Mouse (Mus musculus) hindbrain, embryonic 13.5 days (tissue): ENCODE results near the gene Syngr4. TPM values are rescaled to one million over a fixed set of nuclear protein-coding genes. Genes with fewer than 3 reads are reported as not detected.

Experiments
- ATAC-seq: fragments of 200-750 bp; cut with Nextera tagmentation; 2 replicates; pipeline ENCODE4 v1.8.0; 2017; ENCODE audit warnings: moderate TSS enrichment; ENCODE audit not compliant: low FRiP score
- H3K27ac ChIP-seq: fragments of 300-500 bp; sonication (generic); 2 replicates; pipeline ENCODE4 v1.5.1; 2015; ENCODE audit warnings: inconsistent platforms, mild to moderate bottlenecking, moderate library complexity
- H3K27me3 ChIP-seq: fragments of 300-500 bp; sonication (generic); 2 replicates; pipeline ENCODE4 v1.6.1; 2015; ENCODE audit warnings: mild to moderate bottlenecking, inconsistent platforms
- H3K36me3 ChIP-seq: fragments of 300-500 bp; sonication (generic); 2 replicates; pipeline ENCODE4 v1.6.1; 2015; ENCODE audit warnings: mild to moderate bottlenecking, inconsistent platforms
- H3K4me1 ChIP-seq: fragments of 300-500 bp; sonication (generic); replicated peaks from 2 replicates; pipeline ENCODE4 v1.6.1; 2015; ENCODE audit warnings: inconsistent platforms
- H3K4me2 ChIP-seq: fragments of 300-500 bp; sonication (generic); 2 replicates; pipeline ENCODE4 v1.6.1; 2015; ENCODE audit warnings: inconsistent platforms, mild to moderate bottlenecking, moderate library complexity
- H3K4me3 ChIP-seq: fragments of 300-500 bp; sonication (generic); 2 replicates; pipeline ENCODE4 v1.5.1; 2015; ENCODE audit warnings: mild to moderate bottlenecking, inconsistent platforms
- H3K9ac ChIP-seq: fragments of 300-500 bp; sonication (generic); 2 replicates; pipeline ENCODE4 v1.6.1; 2015; ENCODE audit warnings: mild to moderate bottlenecking, inconsistent platforms
- H3K9me3 ChIP-seq: fragments of 300-500 bp; sonication (generic); 2 replicates; pipeline ENCODE4 v1.6.1; 2016; ENCODE audit warnings: inconsistent platforms
- WGBS: fragments of 180-500 bp; shearing (Covaris S2); methylation state at CpG from one replicate; pipeline ENCODE4 v1.1.7; 2015; 5-methylcytosine and 5-hydroxymethylcytosine counted together
- polyA plus RNA-seq: library from polyadenylated mRNA; unstranded; fragments of >200 nt; fragmentation: Nextera tagmentation; extraction: Ambion mirVana; gene quantifications from 2 replicates; pipeline ENCODE4 v1.2.1, GENCODE M21; 2015

Syngr4 gene
- polyA plus RNA-seq, 1 experiment from 2014 or later: 0.17 TPM

GRCm38 (mm10) chr7:45873061-45873947 is 23.2 kb downstream of the Syngr4 start:
- no peaks in the 10 kb centered on the region for H3K9me3 ChIP-seq
- peaks cover 40% of the 10 kb centered on the region for H3K36me3 ChIP-seq
- H3K9ac ChIP-seq: peak overlapping the region; percentile 98
- H3K4me2 ChIP-seq: peak overlapping the region; percentile 83
- peak; percentile 26 for ATAC-seq
- WGBS: 3% methylated on average over 28 of the region's 28 CpGs
- peak overlapping the region; percentile 89 for H3K27ac ChIP-seq
- H3K4me3 ChIP-seq: peak overlapping the region; percentile 68
- peaks cover 53% of the 10 kb centered on the region for H3K4me1 ChIP-seq
- peaks cover 31% of the 10 kb centered on the region for H3K27me3 ChIP-seq

- peaks cover 38% of the 10 kb centered on the region for H3K27me3 ChIP-seq
Observed at GRCm38 (mm10) chr7:45872624-45873023, 23.9 kb downstream of the Syngr4 start, which contains the start of gene Kdelr1. TSS of gene Kdelr1 (plus strand) at chr7:45872772.

GRCm38 (mm10) chr7:45870282-45871058 is 26.0 kb downstream of the Syngr4 start:
- Histone ChIP-seq H3K4me3 (peak overlapping the region; percentile 48), H3K27me3 (peaks cover 47% of the 10 kb centered on the region), H3K9me3 (no peaks in the 10 kb centered on the region), H3K9ac (peak overlapping the region; percentile 81), H3K4me1 (peaks cover 71% of the 10 kb centered on the region), H3K4me2 (peak overlapping the region; percentile 72), H3K36me3 (peaks cover 13% of the 10 kb centered on the region), H3K27ac (peak overlapping the region; percentile 75)
- under 1% methylated on average over 28 of the region's 30 CpGs for WGBS
- ATAC-seq: no peak

More at GRCm38 (mm10) chr7:45872624-45873023, 23.9 kb downstream of the Syngr4 start, which contains the start of gene Kdelr1:
- Histone ChIP-seq H3K4me1 (peaks cover 60% of the 10 kb centered on the region), H3K36me3 (peaks cover 34% of the 10 kb centered on the region), H3K4me3 (peak within 1 kb of the TSS; percentile 68), H3K27ac (peak within 1 kb of the TSS; percentile 89), H3K9me3 (no peaks in the 10 kb centered on the region), H3K4me2 (peak within 1 kb of the TSS; percentile 83), H3K9ac (peak within 1 kb of the TSS; percentile 98)
- under 1% methylated on average over 18 of the region's 18 CpGs for WGBS
- peak; percentile 63 for ATAC-seq

GRCm38 (mm10) chr7:45869787-45870186 is 26.7 kb downstream of the Syngr4 start:
- H3K27me3 ChIP-seq: peaks cover 48% of the 10 kb centered on the region
- no peaks in the 10 kb centered on the region for H3K9me3 ChIP-seq
- H3K9ac ChIP-seq: peak overlapping the region; percentile 81
- ATAC-seq: no peak
- H3K36me3 ChIP-seq: peaks cover 7% of the 10 kb centered on the region
- WGBS: 6% methylated on average over 14 of the region's 14 CpGs
- peak overlapping the region; percentile 72 for H3K4me2 ChIP-seq
- peak overlapping the region; percentile 75 for H3K27ac ChIP-seq
- peaks cover 67% of the 10 kb centered on the region for H3K4me1 ChIP-seq
- peak overlapping the region; percentile 48 for H3K4me3 ChIP-seq

GRCm38 (mm10) chr7:45869107-45869670 is 27.3 kb downstream of the Syngr4 start:
- Histone ChIP-seq H3K36me3 (0 out of 2 replicates have a peak, but pooled peaks cover 3% of the 10 kb centered on the region), H3K27ac (peak overlapping the region; percentile 75; the same call in 1 of the 2 replicates), H3K4me1 (peaks cover 61% of the 10 kb centered on the region), H3K27me3 (peaks cover 50% of the 10 kb centered on the region), H3K4me2 (peak overlapping the region; percentile 72), H3K9ac (peak overlapping the region; percentile 81), H3K4me3 (peak overlapping the region; percentile 48), H3K9me3 (no peaks in the 10 kb centered on the region)
- WGBS: 10% methylated on average over 8 of the region's 8 CpGs
- ATAC-seq: no peak

- H3K27ac ChIP-seq: no peak overlapping the region; the same call in 1 of the 2 replicates
Observed at GRCm38 (mm10) chr7:45867871-45868270, 28.6 kb downstream of the Syngr4 start.

GRCm38 (mm10) chr7:45865925-45866910 is 30.3 kb downstream of the Syngr4 start:
- Histone ChIP-seq H3K9me3 (no peaks in the 10 kb centered on the region), H3K4me3 (peak overlapping the region; percentile 65), H3K36me3 (no peaks in the 10 kb centered on the region), H3K27me3 (peaks cover 64% of the 10 kb centered on the region), H3K27ac (peak overlapping the region; percentile 45), H3K4me2 (peak overlapping the region; percentile 72), H3K4me1 (peaks cover 54% of the 10 kb centered on the region), H3K9ac (peak overlapping the region; percentile 83)
- ATAC-seq: peak; percentile 33
- under 1% methylated on average over 91 of the region's 117 CpGs for WGBS

More at GRCm38 (mm10) chr7:45867871-45868270, 28.6 kb downstream of the Syngr4 start:
- H3K4me3 ChIP-seq: peak overlapping the region; percentile 48
- peak overlapping the region; percentile 72 for H3K4me2 ChIP-seq
- peaks cover 51% of the 10 kb centered on the region for H3K4me1 ChIP-seq
- H3K9me3 ChIP-seq: no peaks in the 10 kb centered on the region
- peak overlapping the region; percentile 81 for H3K9ac ChIP-seq
- H3K27me3 ChIP-seq: peaks cover 56% of the 10 kb centered on the region
- no peaks in the 10 kb centered on the region for H3K36me3 ChIP-seq
- WGBS: 3% methylated on average over 2 of the region's 2 CpGs
- ATAC-seq: 0 out of 2 replicates have a peak, but pooled peaks have one; percentile 2

- peaks cover 64% of the 10 kb centered on the region for H3K27me3 ChIP-seq
Observed at GRCm38 (mm10) chr7:45864435-45864834, 32.1 kb downstream of the Syngr4 start.

GRCm38 (mm10) chr7:45862804-45863203 is 33.7 kb downstream of the Syngr4 start:
- H3K4me3 ChIP-seq: no peak overlapping the region
- no peaks in the 10 kb centered on the region for H3K36me3 ChIP-seq
- H3K27me3 ChIP-seq: peaks cover 64% of the 10 kb centered on the region
- no peaks in the 10 kb centered on the region for H3K9me3 ChIP-seq
- H3K4me2 ChIP-seq: no peak overlapping the region
- no peak overlapping the region for H3K9ac ChIP-seq
- H3K27ac ChIP-seq: no peak overlapping the region
- ATAC-seq: no peak
- WGBS: 90% methylated on average over 7 of the region's 7 CpGs
- peaks cover 32% of the 10 kb centered on the region for H3K4me1 ChIP-seq

More at GRCm38 (mm10) chr7:45864435-45864834, 32.1 kb downstream of the Syngr4 start:
- Histone ChIP-seq H3K27ac (no peak overlapping the region), H3K9ac (no peak overlapping the region), H3K9me3 (no peaks in the 10 kb centered on the region), H3K4me1 (peaks cover 45% of the 10 kb centered on the region), H3K4me2 (no peak overlapping the region), H3K4me3 (no peak overlapping the region), H3K36me3 (no peaks in the 10 kb centered on the region)
- ATAC-seq: no peak
- 52% methylated on average over 3 of the region's 3 CpGs for WGBS

- Histone ChIP-seq H3K4me3 (no peak overlapping the region), H3K27ac (no peak overlapping the region), H3K9ac (no peak overlapping the region), H3K4me1 (peaks cover 31% of the 10 kb centered on the region), H3K27me3 (peaks cover 81% of the 10 kb centered on the region), H3K4me2 (no peak overlapping the region), H3K36me3 (no peaks in the 10 kb centered on the region), H3K9me3 (no peaks in the 10 kb centered on the region)
- no peak for ATAC-seq
- WGBS: 64% methylated on average over 4 of the region's 4 CpGs
Observed at GRCm38 (mm10) chr7:45859008-45859407, 37.5 kb downstream of the Syngr4 start.
